Mouse (Mus musculus): ENCODE measurements around the gene Olfr1295. TPM values are rescaled to one million over a fixed set of nuclear protein-coding genes. Genes with fewer than 3 reads are reported as not detected.

Olfr1295 gene
- polyA plus RNA-seq (2012; rRNA removed), result not detected in 2 replicates

GRCm38 (mm10) chr2:111569581-111569980 is at the start of gene Olfr1295:
Gene Olfr1295 (minus strand): TSS chr2:111569681.
- TF ChIP-seq POLR2A (IDR thresholded peaks at IDR 0.05; ENCODE audit: borderline replicate concordance, extremely low read depth, insufficient read depth, insufficient read length, poor library complexity, severe bottlenecking) (no peak), CTCF (IDR thresholded peaks at IDR 0.05; ENCODE audit: borderline replicate concordance, extremely low read depth, insufficient read depth, insufficient read length) (no peak)
- DNase-seq (ENCODE audit: low read depth), result no peak

DNA sequence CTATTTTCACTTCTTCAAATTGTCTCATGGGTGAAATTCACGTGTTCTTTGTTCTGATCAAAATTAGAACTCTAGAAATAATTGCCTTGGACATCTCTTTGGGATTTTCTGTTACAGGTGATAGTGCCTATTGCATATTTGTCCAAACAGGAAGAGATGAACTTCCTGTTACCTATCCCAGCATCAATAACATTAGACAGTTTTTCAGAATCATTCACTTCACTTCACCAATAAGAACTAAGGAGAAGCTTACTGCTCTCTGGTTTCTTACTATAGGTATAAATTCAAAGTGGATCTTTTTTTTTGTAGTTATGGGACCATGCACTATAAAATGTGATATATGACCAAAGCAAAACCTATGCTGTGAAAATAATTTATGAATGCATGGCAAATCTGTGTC is 29.3 kb downstream of the Olfr1295 start, which contains the start of gene Olfr1294:
TSS of gene Olfr1294 (minus strand) at position 101 of the 400 bp plus-strand sequence.
- no peak for DNase-seq (ENCODE audit: low read depth)
- TF ChIP-seq CTCF (IDR thresholded peaks at IDR 0.05; ENCODE audit: borderline replicate concordance, extremely low read depth, insufficient read depth, insufficient read length), result no peak
- no peak for TF ChIP-seq POLR2A (IDR thresholded peaks at IDR 0.05; ENCODE audit: borderline replicate concordance, extremely low read depth, insufficient read depth, insufficient read length, poor library complexity, severe bottlenecking)

DNA sequence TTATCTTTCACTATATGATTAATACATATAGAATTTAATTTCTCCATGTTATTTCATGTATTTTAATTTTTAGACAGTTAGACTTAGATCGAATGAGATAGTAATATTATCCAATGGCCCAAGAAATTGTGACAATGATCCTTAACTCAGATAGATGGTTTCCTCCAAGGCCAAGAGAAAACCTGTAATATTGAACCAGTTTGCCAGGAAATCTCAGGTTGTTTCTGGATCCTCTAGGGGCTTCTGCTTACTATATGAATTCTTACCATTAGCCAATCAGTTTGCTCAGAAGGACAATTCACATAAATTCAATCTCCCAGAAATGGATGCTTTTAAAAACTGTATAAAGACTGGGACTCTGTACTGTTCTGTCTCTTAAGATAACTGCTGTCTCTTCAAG is 44.6 kb downstream of the Olfr1295 start, which contains the start of gene Olfr1293-ps:
TSS of gene Olfr1293-ps (plus strand) at position 301 of the 400 bp plus-strand sequence.
- TF ChIP-seq CTCF (IDR thresholded peaks at IDR 0.05; ENCODE audit: borderline replicate concordance, extremely low read depth, insufficient read depth, insufficient read length), result no peak
- TF ChIP-seq POLR2A (IDR thresholded peaks at IDR 0.05; ENCODE audit: borderline replicate concordance, extremely low read depth, insufficient read depth, insufficient read length, poor library complexity, severe bottlenecking), result no peak
- DNase-seq (ENCODE audit: low read depth), result no peak

DNA sequence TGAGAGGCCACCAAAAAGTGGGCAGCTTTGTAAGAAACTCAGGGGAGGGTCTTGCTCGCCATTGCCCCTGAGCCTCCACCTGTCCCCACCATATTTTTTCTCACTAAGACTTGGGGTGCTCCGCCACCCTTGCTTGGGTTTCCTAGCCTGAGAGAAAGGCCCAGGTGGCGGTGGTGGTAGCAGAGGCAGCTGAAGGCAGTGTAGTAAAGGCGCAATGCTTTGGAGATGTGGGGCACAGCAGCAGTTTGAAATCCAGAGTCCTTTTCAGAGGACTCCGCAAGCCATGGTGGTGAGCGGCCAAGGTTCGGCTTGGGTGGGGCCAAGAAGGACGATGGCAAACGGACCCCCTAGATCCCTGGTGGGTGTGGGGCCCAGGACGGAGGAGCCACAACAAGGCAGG is 52.0 kb downstream of the Olfr1295 start:
- TF ChIP-seq CTCF (IDR thresholded peaks at IDR 0.05; ENCODE audit: borderline replicate concordance, extremely low read depth, insufficient read depth, insufficient read length), result no peak
- TF ChIP-seq POLR2A (IDR thresholded peaks at IDR 0.05; ENCODE audit: borderline replicate concordance, extremely low read depth, insufficient read depth, insufficient read length, poor library complexity, severe bottlenecking), result no peak

More for the DNA sequence above, 52.0 kb downstream of the Olfr1295 start:
- DNase-seq (ENCODE audit: low read depth), result no peak

Other genes starting within 250 kb of the Olfr1295 start
- not detected in 2 replicates for gene Olfr1281, start 243.2 kb downstream of the Olfr1295 start, polyA plus RNA-seq (2012; rRNA removed)
- gene Olfr1282, start 233.6 kb downstream of the Olfr1295 start, polyA plus RNA-seq (2012; rRNA removed), result not detected in 2 replicates
- not detected in 2 replicates for gene Olfr1283, start 202.9 kb downstream of the Olfr1295 start, polyA plus RNA-seq (2012; rRNA removed)
- not detected in 2 replicates for gene Olfr1284, start 194.2 kb downstream of the Olfr1295 start, polyA plus RNA-seq (2012; rRNA removed)
- not detected in 2 replicates for gene Olfr1286, start 146.6 kb downstream of the Olfr1295 start, polyA plus RNA-seq (2012; rRNA removed)
- gene Olfr1287, start 120.5 kb downstream of the Olfr1295 start, polyA plus RNA-seq (2012; rRNA removed), result not detected in 2 replicates
- not detected in 2 replicates for gene Olfr1288, start 95.6 kb downstream of the Olfr1295 start, polyA plus RNA-seq (2012; rRNA removed)
- not detected in 2 replicates for gene Olfr1289, start 88.9 kb downstream of the Olfr1295 start, polyA plus RNA-seq (2012; rRNA removed)
- not detected in 2 replicates for gene Olfr1290, start 75.9 kb downstream of the Olfr1295 start, polyA plus RNA-seq (2012; rRNA removed)
- gene Olfr1291-ps1, start 72.5 kb downstream of the Olfr1295 start, polyA plus RNA-seq (2012; rRNA removed), result not detected in 2 replicates
- gene Olfr1293-ps, start 44.5 kb downstream of the Olfr1295 start, polyA plus RNA-seq (2012; rRNA removed), result not detected in 2 replicates
- gene Olfr1294, start 29.4 kb downstream of the Olfr1295 start, polyA plus RNA-seq (2012; rRNA removed), result not detected in 2 replicates
- gene Olfr1297, start 56.8 kb upstream of the Olfr1295 start, polyA plus RNA-seq (2012; rRNA removed), result not detected in 2 replicates
- gene Olfr1298, start 79.5 kb upstream of the Olfr1295 start, polyA plus RNA-seq (2012; rRNA removed), result not detected in 2 replicates
- gene Olfr1299, start 91.7 kb upstream of the Olfr1295 start, polyA plus RNA-seq (2012; rRNA removed), result not detected in 2 replicates
- not detected in 2 replicates for gene Olfr1301, start 181.3 kb upstream of the Olfr1295 start, polyA plus RNA-seq (2012; rRNA removed)
- gene Olfr1302, start 207.7 kb upstream of the Olfr1295 start, polyA plus RNA-seq (2012; rRNA removed), result not detected in 2 replicates

All from brain, embryonic 14.5 days (tissue).